Mouse (Mus musculus) cerebellum, adult 2 months (tissue): Measurements from ENCODE around the gene Dao.
A peak's percentile ranks its signal among the peaks of the same experiment; 100 is the strongest.

Experiments used
- CTCF ChIP-seq: fragments of 200-500 bp; IDR thresholded peaks from 2 replicates; pipeline ENCODE4 v1.5.1; 2011; ENCODE audit warnings: low read depth, mild to moderate bottlenecking, control low read depth, low read length, moderate library complexity, borderline replicate concordance; ENCODE audit not compliant: insufficient read depth
- POLR2A ChIP-seq: fragments of 200-500 bp; IDR thresholded peaks from 2 replicates; pipeline ENCODE4 v1.6.1; 2011; ENCODE audit warnings: low read length, control low read depth, borderline replicate concordance; ENCODE audit not compliant: insufficient read depth

GRCm38 (mm10) chr5:114030652-114031051 is 27.1 kb downstream of the Dao start:
- TF ChIP-seq POLR2A (no peak), CTCF (0 out of 2 replicates have a peak, but pooled peaks have one; percentile 14)
